Mouse (Mus musculus) embryo, embryonic 10.5 days (tissue): ENCODE measurements around the gene Map3k19.

Experiments
- DNase-seq: peaks from one replicate; pipeline ENCODE4 v3.0.0-alpha.2; 2015; ENCODE audit warnings: low spot score

Gene Map3k19

GRCm38 (mm10) chr1:127796752-127797151, 58.1 kb downstream of the Map3k19 start:
- no peak for DNase-seq

- DNase-seq = no peak
Measured at GRCm38 (mm10) chr1:127796341-127796740, 58.5 kb downstream of the Map3k19 start.

GRCm38 (mm10) chr1:127795087-127795769, 59.6 kb downstream of the Map3k19 start:
- DNase-seq = no peak

- DNase-seq = no peak
Measured at GRCm38 (mm10) chr1:127793459-127793858, 61.4 kb downstream of the Map3k19 start.

GRCm38 (mm10) chr1:127788943-127789342, 65.9 kb downstream of the Map3k19 start:
- DNase-seq = no peak

- DNase-seq = no peak
Measured at GRCm38 (mm10) chr1:127785882-127786281, 68.9 kb downstream of the Map3k19 start.

- DNase-seq = no peak
Measured at GRCm38 (mm10) chr1:127783862-127784261, 71.0 kb downstream of the Map3k19 start.

- DNase-seq = no peak
Measured at GRCm38 (mm10) chr1:127780849-127781248, 74.0 kb downstream of the Map3k19 start.

- no peak for DNase-seq
Measured at GRCm38 (mm10) chr1:127780142-127780541, 74.7 kb downstream of the Map3k19 start.

- no peak for DNase-seq
Measured at GRCm38 (mm10) chr1:127778611-127779010, 76.2 kb downstream of the Map3k19 start.

- no peak for DNase-seq
Measured at GRCm38 (mm10) chr1:127776246-127776645, 78.6 kb downstream of the Map3k19 start.

GRCm38 (mm10) chr1:127775206-127775720, 79.6 kb downstream of the Map3k19 start:
- DNase-seq = peak; percentile 18

GRCm38 (mm10) chr1:127774501-127774880, 80.3 kb downstream of the Map3k19 start:
- peak; percentile 50 for DNase-seq

GRCm38 (mm10) chr1:127773803-127774500, 80.9 kb downstream of the Map3k19 start, which contains the start of gene Ccnt2:
TSS of gene Ccnt2 (plus strand) at chr1:127774164.
- peak; percentile 100 for DNase-seq

- DNase-seq = no peak
Measured at GRCm38 (mm10) chr1:127773198-127773802, 81.5 kb downstream of the Map3k19 start.

GRCm38 (mm10) chr1:127766741-127767140, 88.1 kb downstream of the Map3k19 start:
- DNase-seq = no peak

- DNase-seq = peak; percentile 54
Measured at GRCm38 (mm10) chr1:127765468-127765867, 89.4 kb downstream of the Map3k19 start.
